Mouse (Mus musculus) liver, adult 2 months (tissue): ENCODE results near the gene Rph3al.

Experiments
- CTCF ChIP-seq: fragments of 200-500 bp; IDR thresholded peaks from 2 replicates; pipeline ENCODE4 v1.5.1; 2011; ENCODE audit warnings: low read depth, low read length, control low read depth
- POLR2A ChIP-seq: fragments of 200-500 bp; IDR thresholded peaks from 2 replicates; pipeline ENCODE4 v1.6.1; 2011; ENCODE audit warnings: low read length, control low read depth; ENCODE audit not compliant: insufficient read depth; ENCODE audit errors: extremely low read depth

DNA sequence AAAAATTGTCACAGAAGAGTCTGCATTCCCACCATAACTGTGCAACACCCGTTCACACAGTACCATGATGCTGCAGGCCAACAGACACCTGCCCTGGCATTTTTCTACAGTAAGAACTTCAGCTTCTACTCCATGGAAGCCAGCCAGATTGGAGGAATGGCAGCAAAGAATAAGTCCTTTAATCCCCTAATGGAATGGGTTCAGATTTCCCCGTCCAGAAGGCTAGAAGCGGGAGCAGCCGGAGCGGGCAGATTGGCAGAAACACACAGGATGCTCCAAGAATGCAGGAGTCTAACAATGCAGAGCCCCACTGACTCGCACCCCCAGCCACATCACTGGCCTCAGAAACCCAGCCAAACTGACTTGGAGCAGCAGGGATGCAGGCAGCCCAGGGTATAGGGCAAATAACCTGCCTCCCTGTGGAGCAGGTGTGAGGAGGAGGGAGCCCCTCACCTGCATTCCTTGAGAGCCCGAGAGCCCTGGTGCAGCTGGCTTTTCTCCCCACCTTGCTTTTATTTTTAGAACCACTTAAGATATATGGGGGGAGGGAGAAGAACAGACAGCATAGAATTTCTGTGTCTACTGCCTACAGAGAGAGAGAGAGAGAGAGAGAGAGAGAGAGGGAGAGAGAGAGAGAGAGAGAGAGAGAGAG, 34.8 kb upstream of the Rph3al start:
- TF ChIP-seq CTCF = no peak
- TF ChIP-seq POLR2A = no peak
